In genomic region chr4:114472143-114472542, GRCm38 (mm10) we compare ENCODE assay signal across 9 mouse cellular contexts.
DNase-seq lines count a peak whose midpoint lies in the region; ATAC-seq and TF ChIP-seq lines count a peak whose summit lies in the region.
"Had no signal": no experiment of that assay in that cellular context is flagged by ENCODE, and none has a peak within 500 bp of the region (broad histone marks: within the 10 kb centered on the region; RNA-seq: fewer than 3 reads in every experiment).

No protein-coding gene starts in this region.

- ATAC-seq in hindbrain, postnatal 0 days, result peak; percentile 36; the same call in 1 of the 2 replicates
- ATAC-seq in hindbrain, embryonic 16.5 days, result no peak
- ATAC-seq in embryonic facial prominence, embryonic 11.5 days (replicated peaks; ENCODE audit: insufficient number of reproducible peaks, low FRiP score, low TSS enrichment, low read depth), result no peak
- ATAC-seq in lung, embryonic 14.5 days (ENCODE audit: insufficient read depth), result peak; percentile 60
- ATAC-seq in midbrain, embryonic 14.5 days (ENCODE audit: low FRiP score, low TSS enrichment), result no peak

- intact Hi-C loops in heart, postnatal 25 days (cut with DNase I), result no loop called here

- H3K9ac ChIP-seq in hindbrain, postnatal 0 days (replicated peaks; ENCODE audit: low read length), result no peak overlapping the region
- no peak overlapping the region for H3K9ac ChIP-seq in hindbrain, embryonic 16.5 days (ENCODE audit: low read depth, low read length)
- no peak overlapping the region for H3K9ac ChIP-seq in embryonic facial prominence, embryonic 11.5 days (replicated peaks; ENCODE audit: low read length)
- H3K9ac ChIP-seq in lung, embryonic 14.5 days, result no peak overlapping the region
- H3K9ac ChIP-seq in midbrain, embryonic 14.5 days (replicated peaks; ENCODE audit: low read length), result no peak overlapping the region
- H3K9ac ChIP-seq: embryonic facial prominence, embryonic 15.5 days had no signal

- 69% methylated on average over 5 of the region's 5 CpGs for WGBS in hindbrain, postnatal 0 days
- 72% methylated on average over 5 of the region's 5 CpGs for WGBS in hindbrain, embryonic 16.5 days
- WGBS in embryonic facial prominence, embryonic 11.5 days, result 57% methylated on average over 5 of the region's 5 CpGs
- WGBS in lung, embryonic 14.5 days, result 63% methylated on average over 5 of the region's 5 CpGs
- WGBS in midbrain, embryonic 14.5 days, result 83% methylated on average over 5 of the region's 5 CpGs

- no peaks in the 10 kb centered on the region for H3K36me3 ChIP-seq in hindbrain, postnatal 0 days (ENCODE audit: insufficient read depth, low read length)
- no peaks in the 10 kb centered on the region for H3K36me3 ChIP-seq in hindbrain, embryonic 16.5 days (ENCODE audit: control insufficient read depth, insufficient read depth, low read length)
- H3K36me3 ChIP-seq in embryonic facial prominence, embryonic 11.5 days (replicated peaks; ENCODE audit: control insufficient read depth, insufficient read depth, low read depth, low read length), result no peaks in the 10 kb centered on the region
- H3K36me3 ChIP-seq in lung, embryonic 14.5 days (ENCODE audit: insufficient read depth), result no peaks in the 10 kb centered on the region
- H3K36me3 ChIP-seq in midbrain, embryonic 14.5 days (ENCODE audit: control insufficient read depth, insufficient read depth, low read length), result no peaks in the 10 kb centered on the region
- H3K36me3 ChIP-seq: embryonic facial prominence, embryonic 15.5 days had no signal

- no peak overlapping the region for H3K27ac ChIP-seq in hindbrain, postnatal 0 days
- no peak overlapping the region for H3K27ac ChIP-seq in hindbrain, embryonic 16.5 days (ENCODE audit: low read depth, low read length)
- H3K27ac ChIP-seq in embryonic facial prominence, embryonic 11.5 days (replicated peaks; ENCODE audit: low read depth, low read length), result no peak overlapping the region
- H3K27ac ChIP-seq in lung, embryonic 14.5 days (ENCODE audit: low read depth), result no peak overlapping the region
- H3K27ac ChIP-seq in midbrain, embryonic 14.5 days (replicated peaks; ENCODE audit: low read depth, low read length), result no peak overlapping the region
- H3K27ac ChIP-seq: embryonic facial prominence, embryonic 15.5 days had no signal

- H3K27me3 ChIP-seq in hindbrain, postnatal 0 days (ENCODE audit: insufficient read depth, low read length), result no peaks in the 10 kb centered on the region
- H3K27me3 ChIP-seq in hindbrain, embryonic 16.5 days (replicated peaks; ENCODE audit: control insufficient read depth, insufficient read depth, low read length), result no peaks in the 10 kb centered on the region
- no peaks in the 10 kb centered on the region; the same call in 1 of the 2 replicates for H3K27me3 ChIP-seq in embryonic facial prominence, embryonic 11.5 days (ENCODE audit: control insufficient read depth, insufficient read depth, low read length)
- H3K27me3 ChIP-seq in lung, embryonic 14.5 days (ENCODE audit: insufficient read depth, low read length), result no peaks in the 10 kb centered on the region
- no peaks in the 10 kb centered on the region for H3K27me3 ChIP-seq in midbrain, embryonic 14.5 days (ENCODE audit: control insufficient read depth, insufficient read depth, low read length)

- no peak for DNase-seq in hindbrain, postnatal 0 days (ENCODE audit: low spot score)
- peak; percentile 40 for DNase-seq in embryonic facial prominence, embryonic 11.5 days (ENCODE audit: low spot score)
- peak; percentile 68 for DNase-seq in heart, postnatal 25 days (ENCODE audit: low spot score)
- DNase-seq in lung, embryonic 14.5 days, result peak; percentile 70
- no peak for DNase-seq in spleen, postnatal 36 days (ENCODE audit: low spot score in 2 of 2)
- DNase-seq in midbrain, embryonic 14.5 days, result no peak
- DNase-seq in spleen, postnatal 4 days (ENCODE audit: low spot score in 2 of 2), result no peak

- H3K4me1 ChIP-seq in hindbrain, postnatal 0 days (ENCODE audit: insufficient read depth, low read length), result peaks cover 4% of the 10 kb centered on the region; the same call in 1 of the 2 replicates
- H3K4me1 ChIP-seq in hindbrain, embryonic 16.5 days (ENCODE audit: control insufficient read depth, insufficient read depth, low read depth, low read length), result peaks cover 6% of the 10 kb centered on the region
- H3K4me1 ChIP-seq in embryonic facial prominence, embryonic 11.5 days (ENCODE audit: control insufficient read depth, insufficient read depth, low read length), result peaks cover 3% of the 10 kb centered on the region; the same call in 1 of the 2 replicates
- peaks cover 8% of the 10 kb centered on the region for H3K4me1 ChIP-seq in lung, embryonic 14.5 days (ENCODE audit: insufficient read depth)
- peaks cover 7% of the 10 kb centered on the region; the same call in 1 of the 2 replicates for H3K4me1 ChIP-seq in midbrain, embryonic 14.5 days (ENCODE audit: control insufficient read depth, insufficient read depth, low read length)

- no peak overlapping the region for H3K4me2 ChIP-seq in hindbrain, postnatal 0 days (ENCODE audit: low read depth, low read length)
- H3K4me2 ChIP-seq in hindbrain, embryonic 16.5 days (ENCODE audit: low read length), result no peak overlapping the region
- no peak overlapping the region for H3K4me2 ChIP-seq in embryonic facial prominence, embryonic 11.5 days (ENCODE audit: low read depth, low read length)
- no peak overlapping the region for H3K4me2 ChIP-seq in lung, embryonic 14.5 days
- H3K4me2 ChIP-seq in midbrain, embryonic 14.5 days (ENCODE audit: low read length), result no peak overlapping the region
- H3K4me2 ChIP-seq: embryonic facial prominence, embryonic 15.5 days had no signal

- no peak overlapping the region for H3K4me3 ChIP-seq in hindbrain, postnatal 0 days (ENCODE audit: low read length)
- H3K4me3 ChIP-seq in hindbrain, embryonic 16.5 days (ENCODE audit: low read length), result no peak overlapping the region
- H3K4me3 ChIP-seq in embryonic facial prominence, embryonic 11.5 days (ENCODE audit: low read depth, low read length), result no peak overlapping the region
- H3K4me3 ChIP-seq in lung, embryonic 14.5 days (ENCODE audit: low read depth, low read length), result no peak overlapping the region
- no peak overlapping the region for H3K4me3 ChIP-seq in midbrain, embryonic 14.5 days (replicated peaks; ENCODE audit: low read depth, low read length)
- H3K4me3 ChIP-seq: embryonic facial prominence, embryonic 15.5 days had no signal

- TF ChIP-seq CTCF in hindbrain, postnatal 0 days (IDR thresholded peaks at IDR 0.05; ENCODE audit: low read depth), result peak; percentile 34
- peak; percentile 67 for TF ChIP-seq CTCF in lung, embryonic 14.5 days (IDR thresholded peaks at IDR 0.05; ENCODE audit: low read depth)

- no peaks in the 10 kb centered on the region for H3K9me3 ChIP-seq in hindbrain, postnatal 0 days (ENCODE audit: low read length)
- H3K9me3 ChIP-seq in hindbrain, embryonic 16.5 days (ENCODE audit: control insufficient read depth, low read length), result no peaks in the 10 kb centered on the region
- H3K9me3 ChIP-seq in embryonic facial prominence, embryonic 11.5 days (replicated peaks; ENCODE audit: control insufficient read depth, low read length), result no peaks in the 10 kb centered on the region
- no peaks in the 10 kb centered on the region for H3K9me3 ChIP-seq in lung, embryonic 14.5 days (ENCODE audit: low read depth, low read length)
- H3K9me3 ChIP-seq in midbrain, embryonic 14.5 days (ENCODE audit: control insufficient read depth, low read length), result no peaks in the 10 kb centered on the region
- H3K9me3 ChIP-seq: embryonic facial prominence, embryonic 15.5 days had no signal

Comparison
In these comparisons a context has a peak if more than half of its experiments do, and no peak if none do; other contexts are left out.
1. ATAC-seq: peak in hindbrain, postnatal 0 days (single experiment) and lung, embryonic 14.5 days (single experiment); none in hindbrain, embryonic 16.5 days (single experiment), embryonic facial prominence, embryonic 11.5 days (single experiment) and midbrain, embryonic 14.5 days (single experiment).
2. DNase-seq: peak in embryonic facial prominence, embryonic 11.5 days (single experiment), heart, postnatal 25 days (single experiment) and lung, embryonic 14.5 days (single experiment); none in hindbrain, postnatal 0 days (single experiment), spleen, postnatal 36 days (0 of 2), midbrain, embryonic 14.5 days (single experiment) and spleen, postnatal 4 days (0 of 2).